Mouse (Mus musculus): ENCODE measurements around the gene Akap11.

- TF ChIP-seq CTCF (IDR thresholded peaks at IDR 0.05; ENCODE audit: control insufficient read depth, insufficient read depth, insufficient read length): no peak
- TF ChIP-seq MAX (IDR thresholded peaks at IDR 0.05): no peak
- TF ChIP-seq MYOD1 (IDR thresholded peaks at IDR 0.05; ENCODE audit: control insufficient read depth, insufficient read length, low read depth): no peak
- no peak for TF ChIP-seq CEBPB (IDR thresholded peaks at IDR 0.05; ENCODE audit: low read depth)
Measured at GRCm38 (mm10) chr14:78495241-78495640, 41.4 kb downstream of the Akap11 start.

All from C2C12 (cell line).